Mouse (Mus musculus): Measurements from ENCODE around the gene Selenoo. TPM values are rescaled to one million over a fixed set of nuclear protein-coding genes. Genes with fewer than 3 reads are reported as not detected.

Selenoo gene
- 12.6 and 16.3 TPM in 2 replicates for polyA plus RNA-seq (2014; fragmentation: Nextera tagmentation; extraction: Ambion mirVana)

DNA sequence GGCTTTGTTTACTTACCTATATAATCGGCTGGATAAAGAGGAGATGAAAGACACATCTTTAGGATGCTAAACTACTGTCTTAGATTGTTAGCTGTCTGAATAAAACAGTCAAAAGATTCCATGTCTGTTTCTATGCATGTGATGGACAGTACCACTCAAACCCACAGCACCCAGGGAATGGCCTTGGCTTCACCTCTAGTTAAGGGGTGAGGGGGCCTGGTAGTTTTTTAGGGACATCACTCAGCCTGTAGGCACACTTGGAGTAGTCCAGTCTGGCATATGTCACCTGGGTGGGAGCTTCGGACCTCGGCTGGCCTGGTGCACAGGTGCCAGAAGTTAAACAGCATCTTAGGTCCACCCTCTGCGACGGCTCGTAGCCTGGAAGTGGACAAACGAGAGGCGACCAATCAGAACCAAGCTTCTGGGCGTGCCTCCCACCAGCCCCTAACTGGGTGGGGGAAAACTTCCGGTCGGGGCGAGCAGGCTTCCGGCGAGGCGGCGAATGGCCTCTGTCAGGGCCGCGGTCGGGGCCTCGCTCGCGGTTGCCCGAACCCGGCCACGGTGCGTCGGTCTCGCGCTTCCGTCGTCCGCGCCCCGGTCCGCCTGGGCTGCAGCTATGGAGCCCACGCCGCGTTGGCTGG lies at the start of gene Selenoo:
TSS of gene Selenoo (plus strand) at position 478 of the 641 bp plus-strand sequence.
- Histone ChIP-seq H3K27ac (ENCODE audit: low read depth, low read length) (peak within 1 kb of the TSS; percentile 75), H3K4me3 (ENCODE audit: low read depth, low read length) (peak within 1 kb of the TSS; percentile 89), H3K4me2 (peak within 1 kb of the TSS; percentile 78), H3K9me3 (ENCODE audit: control insufficient read depth, low read length) (no peaks in the 10 kb centered on the region), H3K27me3 (replicated peaks; ENCODE audit: control insufficient read depth, insufficient read depth, low read length) (no peaks in the 10 kb centered on the region), H3K9ac (ENCODE audit: low read depth, low read length) (peak within 1 kb of the TSS; percentile 95), H3K4me1 (replicated peaks; ENCODE audit: control insufficient read depth, insufficient read depth, low read length) (peaks cover 13% of the 10 kb centered on the region), H3K36me3 (ENCODE audit: control insufficient read depth, insufficient read depth, low read length) (peaks cover 17% of the 10 kb centered on the region)
- DNase-seq (ENCODE audit: low spot score) (peak; percentile 86), ATAC-seq (replicated peaks; ENCODE audit: low FRiP score) (peak; percentile 90)
- 2% methylated on average over 37 of the region's 38 CpGs for WGBS

DNA sequence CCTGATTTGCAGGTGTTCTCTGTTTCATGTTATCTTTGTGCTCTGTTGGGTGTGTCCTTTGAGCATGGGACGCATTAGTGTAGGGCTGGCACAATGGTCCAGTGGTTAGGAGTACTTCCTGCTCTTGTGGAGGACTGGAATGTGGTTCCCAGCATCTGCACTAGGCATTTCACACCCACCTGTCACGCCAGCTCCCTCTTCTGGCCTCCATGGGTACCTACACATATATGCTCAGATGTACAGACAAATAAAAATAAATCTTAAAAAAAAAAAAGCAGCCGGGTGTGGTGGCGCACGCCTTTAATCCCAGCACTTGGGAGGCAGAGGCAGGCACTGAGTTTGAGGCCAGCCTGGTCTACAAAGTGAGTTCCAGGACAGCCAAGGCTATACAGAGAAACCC lies 44.5 kb upstream of the Selenoo start:
- WGBS = 72% methylated on average over 5 of the region's 5 CpGs
- no peaks in the 10 kb centered on the region for H3K9me3 ChIP-seq (ENCODE audit: control insufficient read depth, low read length)
- H3K36me3 ChIP-seq (ENCODE audit: control insufficient read depth, insufficient read depth, low read length) = no peaks in the 10 kb centered on the region
- no peak for DNase-seq (ENCODE audit: low spot score)
- no peak overlapping the region for H3K9ac ChIP-seq (ENCODE audit: low read depth, low read length)
- H3K4me2 ChIP-seq = no peak overlapping the region
- H3K27ac ChIP-seq (ENCODE audit: low read depth, low read length) = no peak overlapping the region
- H3K4me3 ChIP-seq (ENCODE audit: low read depth, low read length) = no peak overlapping the region
- no peaks in the 10 kb centered on the region for H3K4me1 ChIP-seq (replicated peaks; ENCODE audit: control insufficient read depth, insufficient read depth, low read length)
- no peak for ATAC-seq (replicated peaks; ENCODE audit: low FRiP score)
- no peaks in the 10 kb centered on the region for H3K27me3 ChIP-seq (replicated peaks; ENCODE audit: control insufficient read depth, insufficient read depth, low read length)

DNA sequence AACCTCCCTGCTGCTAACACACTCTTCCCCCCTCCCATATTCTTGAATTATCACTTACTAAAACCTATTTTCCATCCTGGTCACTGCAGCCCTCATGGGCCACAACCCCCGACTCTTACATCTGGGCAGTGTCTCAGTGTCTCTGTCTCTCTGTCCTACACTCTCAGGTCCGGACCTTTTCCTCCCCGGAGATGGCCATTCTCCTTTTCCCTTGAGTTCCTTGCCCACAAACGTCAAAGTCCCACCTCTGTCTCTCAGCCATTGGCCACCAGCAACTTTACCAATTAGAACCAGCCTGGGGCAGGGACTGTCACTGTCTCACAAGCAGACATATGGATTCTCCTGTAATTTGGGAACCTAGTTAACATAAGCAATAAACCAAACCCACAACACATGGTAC lies 42.5 kb upstream of the Selenoo start:
- ATAC-seq (replicated peaks; ENCODE audit: low FRiP score) (no peak), DNase-seq (ENCODE audit: low spot score) (no peak)
- Histone ChIP-seq H3K27me3 (replicated peaks; ENCODE audit: control insufficient read depth, insufficient read depth, low read length) (no peaks in the 10 kb centered on the region), H3K9me3 (ENCODE audit: control insufficient read depth, low read length) (no peaks in the 10 kb centered on the region), H3K9ac (ENCODE audit: low read depth, low read length) (no peak overlapping the region), H3K27ac (ENCODE audit: low read depth, low read length) (no peak overlapping the region), H3K36me3 (ENCODE audit: control insufficient read depth, insufficient read depth, low read length) (no peaks in the 10 kb centered on the region), H3K4me2 (no peak overlapping the region), H3K4me1 (replicated peaks; ENCODE audit: control insufficient read depth, insufficient read depth, low read length) (no peaks in the 10 kb centered on the region), H3K4me3 (ENCODE audit: low read depth, low read length) (no peak overlapping the region)
- WGBS = 67% methylated on average over 4 of the region's 4 CpGs

- Histone ChIP-seq H3K4me3 (ENCODE audit: low read depth, low read length) (no peak overlapping the region), H3K27ac (ENCODE audit: low read depth, low read length) (no peak overlapping the region), H3K9ac (ENCODE audit: low read depth, low read length) (no peak overlapping the region), H3K9me3 (ENCODE audit: control insufficient read depth, low read length) (no peaks in the 10 kb centered on the region), H3K4me1 (replicated peaks; ENCODE audit: control insufficient read depth, insufficient read depth, low read length) (no peaks in the 10 kb centered on the region), H3K36me3 (ENCODE audit: control insufficient read depth, insufficient read depth, low read length) (no peaks in the 10 kb centered on the region), H3K4me2 (no peak overlapping the region), H3K27me3 (replicated peaks; ENCODE audit: control insufficient read depth, insufficient read depth, low read length) (peaks cover 31% of the 10 kb centered on the region)
- WGBS = 78% methylated on average over 7 of the region's 7 CpGs
- DNase-seq (ENCODE audit: low spot score) = no peak
- no peak for ATAC-seq (replicated peaks; ENCODE audit: low FRiP score)
These were observed 34.2 kb upstream of the Selenoo start for GRCm38 (mm10) chr15:89054666-89055065.

- DNase-seq (ENCODE audit: low spot score) = no peak
- peaks cover 63% of the 10 kb centered on the region for H3K27me3 ChIP-seq (replicated peaks; ENCODE audit: control insufficient read depth, insufficient read depth, low read length)
- WGBS = 22% methylated on average over 6 of the region's 6 CpGs
These were observed 30.1 kb upstream of the Selenoo start for GRCm38 (mm10) chr15:89058736-89059135.

DNA sequence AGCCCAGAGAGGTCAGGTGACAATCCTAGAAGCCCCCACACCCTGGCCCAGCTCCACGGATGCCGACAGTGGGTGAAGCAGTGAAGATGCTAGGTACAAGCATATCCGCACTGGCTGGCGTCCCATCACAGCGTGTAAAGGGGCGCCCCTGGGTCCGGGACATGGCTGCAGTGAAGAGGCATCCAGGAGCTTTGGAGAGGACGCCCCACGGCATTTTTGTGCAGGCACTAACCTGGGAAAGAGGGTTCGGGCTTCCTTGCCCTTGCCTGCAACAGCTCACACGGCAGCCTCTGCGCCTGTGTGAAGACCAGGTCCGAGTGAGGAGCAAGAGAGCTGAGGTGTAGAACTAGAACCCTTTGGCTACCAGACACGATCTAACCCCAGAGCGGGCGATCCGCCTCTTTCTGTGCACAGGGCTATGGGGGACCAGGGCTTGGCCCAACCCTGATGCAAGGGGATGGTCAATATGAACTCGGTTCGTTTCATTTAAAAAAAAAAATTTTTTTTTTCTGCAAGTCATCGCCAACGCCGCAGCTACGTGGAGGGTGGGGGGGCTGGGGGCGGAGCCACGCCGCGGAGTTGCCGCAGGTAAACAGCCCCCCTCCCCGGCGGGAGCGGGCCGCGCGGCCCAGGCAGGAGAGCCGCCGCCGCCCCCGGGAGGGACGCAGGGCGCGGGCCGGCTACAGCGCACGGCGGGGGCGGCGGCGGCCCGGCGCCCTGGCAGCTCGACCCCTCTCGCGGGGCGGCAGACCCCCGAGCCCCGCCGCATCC lies 29.5 kb upstream of the Selenoo start, which contains the start of gene Panx2:
TSS of gene Panx2 (plus strand) at position 574 of the 771 bp plus-strand sequence.
- DNase-seq (ENCODE audit: low spot score) (peak; percentile 46), ATAC-seq (replicated peaks; ENCODE audit: low FRiP score) (no peak)
- H3K36me3 ChIP-seq (ENCODE audit: control insufficient read depth, insufficient read depth, low read length) = no peaks in the 10 kb centered on the region
- H3K4me1 ChIP-seq (replicated peaks; ENCODE audit: control insufficient read depth, insufficient read depth, low read length) = no peaks in the 10 kb centered on the region
- peak within 1 kb of the TSS; percentile 22; the same call in 1 of the 2 replicates for H3K9ac ChIP-seq (ENCODE audit: low read depth, low read length)
- no peaks in the 10 kb centered on the region for H3K9me3 ChIP-seq (ENCODE audit: control insufficient read depth, low read length)
- no peak within 1 kb of the TSS for H3K27ac ChIP-seq (ENCODE audit: low read depth, low read length)
- peak within 1 kb of the TSS; percentile 87 for H3K4me2 ChIP-seq
- H3K4me3 ChIP-seq (ENCODE audit: low read depth, low read length) = peak within 1 kb of the TSS; percentile 59
- peaks cover 63% of the 10 kb centered on the region for H3K27me3 ChIP-seq (replicated peaks; ENCODE audit: control insufficient read depth, insufficient read depth, low read length)
- 2% methylated on average over 48 of the region's 57 CpGs for WGBS

More at GRCm38 (mm10) chr15:89058736-89059135, 30.1 kb upstream of the Selenoo start:
- no peak for ATAC-seq (replicated peaks; ENCODE audit: low FRiP score)
- H3K36me3 ChIP-seq (ENCODE audit: control insufficient read depth, insufficient read depth, low read length) = no peaks in the 10 kb centered on the region
- no peaks in the 10 kb centered on the region for H3K4me1 ChIP-seq (replicated peaks; ENCODE audit: control insufficient read depth, insufficient read depth, low read length)
- peak overlapping the region; percentile 59; the same call in 1 of the 2 replicates for H3K4me3 ChIP-seq (ENCODE audit: low read depth, low read length)
- no peaks in the 10 kb centered on the region for H3K9me3 ChIP-seq (ENCODE audit: control insufficient read depth, low read length)
- no peak overlapping the region for H3K9ac ChIP-seq (ENCODE audit: low read depth, low read length)
- H3K4me2 ChIP-seq = no peak overlapping the region; the same call in 1 of the 2 replicates
- no peak overlapping the region for H3K27ac ChIP-seq (ENCODE audit: low read depth, low read length)

DNA sequence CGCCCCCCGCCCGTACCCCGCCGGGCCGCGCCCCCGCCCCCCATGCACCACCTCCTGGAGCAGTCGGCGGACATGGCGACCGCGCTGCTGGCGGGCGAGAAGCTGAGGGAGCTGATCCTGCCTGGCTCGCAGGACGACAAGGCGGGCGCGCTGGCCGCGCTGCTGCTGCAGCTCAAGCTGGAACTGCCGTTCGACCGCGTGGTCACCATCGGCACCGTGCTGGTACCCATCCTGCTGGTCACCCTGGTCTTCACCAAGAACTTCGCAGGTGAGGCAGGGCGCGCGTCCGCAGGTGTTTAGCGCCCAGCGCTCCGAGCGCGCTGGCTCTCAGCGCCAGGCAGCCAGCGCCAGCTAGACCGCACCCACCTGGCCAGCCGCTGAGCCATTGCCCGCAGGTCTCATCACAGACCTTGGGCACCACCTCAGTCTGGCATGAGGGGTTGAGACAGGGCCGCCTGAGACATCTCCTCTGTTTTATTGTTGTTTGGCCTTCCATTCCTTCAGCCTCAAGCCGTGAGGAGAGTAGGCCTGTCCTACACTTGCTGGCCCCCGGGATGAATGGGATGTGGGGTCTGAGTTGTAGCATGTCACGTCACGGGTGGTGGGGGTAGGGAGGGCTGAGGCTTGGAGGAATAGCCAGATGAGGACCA lies 28.7 kb upstream of the Selenoo start:
- Histone ChIP-seq H3K4me3 (ENCODE audit: low read depth, low read length) (peak overlapping the region; percentile 59), H3K36me3 (ENCODE audit: control insufficient read depth, insufficient read depth, low read length) (no peaks in the 10 kb centered on the region), H3K9me3 (ENCODE audit: control insufficient read depth, low read length) (no peaks in the 10 kb centered on the region), H3K27me3 (replicated peaks; ENCODE audit: control insufficient read depth, insufficient read depth, low read length) (peaks cover 67% of the 10 kb centered on the region), H3K27ac (ENCODE audit: low read depth, low read length) (no peak overlapping the region), H3K4me2 (peak overlapping the region; percentile 87), H3K9ac (ENCODE audit: low read depth, low read length) (peak overlapping the region; percentile 22; the same call in 1 of the 2 replicates), H3K4me1 (replicated peaks; ENCODE audit: control insufficient read depth, insufficient read depth, low read length) (no peaks in the 10 kb centered on the region)
- no peak; the same call in 1 of the 2 replicates for ATAC-seq (replicated peaks; ENCODE audit: low FRiP score)
- 3% methylated on average over 44 of the region's 48 CpGs for WGBS
- DNase-seq (ENCODE audit: low spot score) = no peak

DNA sequence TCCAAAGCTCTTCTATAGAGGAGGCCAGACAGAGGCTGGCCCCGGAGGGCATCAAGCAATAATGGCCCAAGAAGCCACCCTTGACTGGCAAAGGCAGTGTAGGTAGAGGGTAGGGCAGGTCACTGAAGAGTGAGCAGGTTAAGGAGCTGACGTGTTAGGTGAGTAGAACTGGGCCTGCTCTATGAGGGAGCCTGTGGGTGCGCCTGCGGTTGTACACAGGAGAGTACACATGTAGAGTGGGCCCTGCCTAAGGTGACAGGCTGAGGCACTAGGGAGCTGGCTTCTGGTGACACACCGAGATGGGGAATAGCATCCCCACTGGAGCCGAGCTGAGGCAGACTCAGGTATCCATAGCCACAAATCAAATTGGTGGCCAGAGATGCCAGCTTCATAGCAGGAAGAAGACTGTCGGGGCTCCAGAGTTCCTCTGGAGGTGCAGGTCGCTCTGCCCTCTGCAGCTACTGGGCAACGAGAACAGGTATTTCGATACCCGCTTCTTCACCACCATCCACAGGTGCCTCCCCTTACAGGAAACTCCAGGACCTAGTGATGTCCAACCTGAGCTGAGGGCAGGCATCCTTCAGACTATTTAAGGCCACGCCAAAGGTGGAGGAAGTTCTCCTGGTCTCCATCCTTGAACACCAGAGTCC lies 27.9 kb upstream of the Selenoo start:
- Histone ChIP-seq H3K4me2 (no peak overlapping the region), H3K36me3 (ENCODE audit: control insufficient read depth, insufficient read depth, low read length) (no peaks in the 10 kb centered on the region), H3K27me3 (replicated peaks; ENCODE audit: control insufficient read depth, insufficient read depth, low read length) (peaks cover 65% of the 10 kb centered on the region), H3K27ac (ENCODE audit: low read depth, low read length) (no peak overlapping the region), H3K4me3 (ENCODE audit: low read depth, low read length) (no peak overlapping the region), H3K4me1 (replicated peaks; ENCODE audit: control insufficient read depth, insufficient read depth, low read length) (no peaks in the 10 kb centered on the region), H3K9me3 (ENCODE audit: control insufficient read depth, low read length) (no peaks in the 10 kb centered on the region), H3K9ac (ENCODE audit: low read depth, low read length) (no peak overlapping the region)
- ATAC-seq (replicated peaks; ENCODE audit: low FRiP score) = no peak
- DNase-seq (ENCODE audit: low spot score) = no peak
- WGBS = 81% methylated on average over 12 of the region's 12 CpGs
